Mouse (Mus musculus) testis, adult 2 months (tissue): ENCODE data around the gene Mup5.

ENCODE experiments used
- CTCF ChIP-seq: fragments of 200-500 bp; IDR thresholded peaks from 2 replicates; pipeline ENCODE4 v1.5.1; 2012; ENCODE audit warnings: low read depth, mild to moderate bottlenecking, inconsistent platforms, low read length, moderate library complexity; ENCODE audit not compliant: control insufficient read depth, insufficient read depth, insufficient replicate concordance
- POLR2A ChIP-seq: fragments of 200-500 bp; IDR thresholded peaks from 2 replicates; pipeline ENCODE4 v1.6.1; 2012; ENCODE audit warnings: low read depth, mild to moderate bottlenecking, inconsistent platforms, low read length, moderate library complexity; ENCODE audit not compliant: control insufficient read depth

DNA sequence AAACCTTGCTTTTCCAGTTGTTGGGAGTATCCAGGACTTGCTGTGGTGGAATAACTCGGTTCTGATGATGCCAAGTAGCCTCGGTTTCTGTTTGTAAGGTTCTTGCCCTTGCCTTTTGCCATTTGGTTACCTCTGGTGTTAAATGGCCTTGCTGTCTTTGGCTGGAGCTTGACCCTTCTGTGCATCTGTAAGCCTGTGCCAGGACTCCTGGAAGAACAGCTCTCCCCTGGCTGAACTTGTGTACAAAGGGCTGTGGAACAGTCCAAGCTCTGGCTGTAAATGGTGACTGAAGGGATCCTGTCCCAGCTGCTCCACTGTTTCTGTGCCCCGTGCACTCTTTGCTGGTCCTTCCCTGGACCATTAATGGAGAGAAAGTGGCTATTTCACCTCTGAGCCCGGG lies 5.8 kb downstream of the Mup5 start:
- no peak for TF ChIP-seq CTCF
- TF ChIP-seq POLR2A = no peak
